Mouse (Mus musculus): Measurements from ENCODE around the gene Gm20388. TPM values are rescaled to one million over a fixed set of nuclear protein-coding genes. Genes with fewer than 3 reads are reported as not detected.
A peak's percentile ranks its signal among the peaks of the same experiment; 100 is the strongest.

Gene Gm20388
- total and polyA plus RNA-seq, 2 experiments from 2014 or later, result 51.3 TPM; not detected in 1

DNA sequence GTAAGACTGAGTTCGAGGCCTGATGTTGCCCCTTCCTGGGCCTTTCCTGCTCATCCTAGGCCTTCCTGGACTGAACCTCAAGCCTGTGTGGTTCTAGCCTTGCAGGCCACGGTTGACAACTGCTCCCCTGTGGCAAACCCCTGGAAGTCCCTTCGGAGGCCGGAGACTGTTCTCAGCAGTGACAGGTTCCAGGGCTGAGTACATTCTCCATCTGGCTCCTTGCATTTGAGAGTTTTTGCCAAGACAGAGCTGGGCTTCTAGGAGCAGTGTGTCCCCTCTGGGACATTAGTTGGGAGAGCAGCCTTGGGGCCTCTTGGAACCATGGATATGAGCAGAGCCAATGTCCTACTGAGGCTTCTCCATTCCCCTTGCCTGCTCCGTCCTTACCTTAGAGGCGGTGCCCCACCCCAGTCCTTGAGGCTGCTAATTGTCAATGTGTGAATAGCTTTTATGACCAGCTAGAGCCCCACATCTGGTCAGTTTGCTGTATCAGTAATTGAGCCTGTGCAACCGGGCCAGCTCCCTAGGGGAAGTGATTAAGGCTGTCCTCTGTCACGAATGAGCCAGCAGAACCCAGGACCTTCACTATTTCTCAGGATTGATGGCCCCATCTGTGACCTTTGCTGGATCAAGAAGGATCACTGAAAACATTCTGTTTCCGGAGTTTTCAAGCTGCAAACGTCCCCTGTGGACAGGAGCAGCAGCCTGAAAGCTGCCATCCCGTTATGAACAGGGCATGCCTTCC lies 607.2 kb downstream of the Gm20388 start:
- no peaks in the 10 kb centered on the region for H3K27me3 ChIP-seq (ENCODE audit: insufficient read depth, low read length)
- no peaks in the 10 kb centered on the region for H3K9me3 ChIP-seq (ENCODE audit: low read length)
- H3K4me1 ChIP-seq (ENCODE audit: insufficient read depth), result peaks cover 33% of the 10 kb centered on the region
- ATAC-seq (no peak), DNase-seq (no peak)
- H3K27ac ChIP-seq (ENCODE audit: low read depth, low read length), result peak overlapping the region; percentile 29; the same call in 1 of the 2 replicates
- H3K4me2 ChIP-seq (ENCODE audit: low read depth), result no peak overlapping the region
- WGBS, result 48% methylated on average over 11 of the region's 11 CpGs
- TF ChIP-seq CTCF (IDR thresholded peaks at IDR 0.05; ENCODE audit: low read depth), result no peak
- no peak overlapping the region for H3K9ac ChIP-seq
- no peak overlapping the region for H3K4me3 ChIP-seq (ENCODE audit: low read depth, low read length)
- no peaks in the 10 kb centered on the region for H3K36me3 ChIP-seq (ENCODE audit: insufficient read depth)

DNA sequence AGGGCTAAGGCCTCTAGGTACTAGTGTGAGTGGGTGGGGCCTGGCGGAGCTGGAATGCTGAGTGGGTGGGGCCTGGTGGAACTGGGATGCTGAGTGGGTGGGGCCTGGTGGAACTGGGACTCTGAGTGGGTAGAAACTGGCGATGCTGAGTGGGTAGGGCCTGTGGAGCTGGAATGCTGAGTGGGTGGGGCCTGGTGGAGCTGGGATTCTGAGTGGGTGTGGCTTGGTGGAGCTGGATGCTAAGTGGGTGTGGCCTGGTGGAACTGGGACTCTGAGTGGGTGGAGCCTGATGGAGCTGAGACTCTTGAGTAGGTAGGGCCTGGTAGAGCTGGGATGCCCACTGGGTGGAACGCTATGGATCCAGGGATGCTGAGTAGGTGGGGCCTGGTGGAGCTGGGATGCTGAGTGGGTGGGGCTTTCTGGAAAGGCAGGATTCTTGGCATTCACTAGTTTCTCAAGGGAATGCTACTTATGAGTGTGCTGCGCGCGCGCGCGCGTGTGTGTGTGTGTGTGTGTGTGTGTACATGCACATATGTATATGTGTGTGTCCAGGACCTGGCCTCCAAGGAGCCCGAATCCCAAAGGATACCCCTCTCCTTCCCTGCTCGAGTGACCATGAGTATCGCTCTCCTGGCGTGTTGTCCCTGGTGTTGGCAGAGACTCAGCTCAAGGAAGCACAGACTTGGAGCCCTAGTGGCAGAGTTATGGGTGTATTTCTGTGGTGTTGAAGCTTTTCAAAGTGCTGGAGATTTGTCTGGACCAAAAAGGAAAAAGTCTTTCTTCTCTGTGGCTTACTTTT lies 608.3 kb downstream of the Gm20388 start:
- Histone ChIP-seq H3K4me3 (ENCODE audit: low read depth, low read length) (no peak overlapping the region), H3K4me1 (ENCODE audit: insufficient read depth) (peaks cover 25% of the 10 kb centered on the region), H3K9me3 (ENCODE audit: low read length) (no peaks in the 10 kb centered on the region), H3K27me3 (ENCODE audit: insufficient read depth, low read length) (no peaks in the 10 kb centered on the region), H3K4me2 (ENCODE audit: low read depth) (no peak overlapping the region), H3K9ac (no peak overlapping the region), H3K36me3 (ENCODE audit: insufficient read depth) (no peaks in the 10 kb centered on the region), H3K27ac (ENCODE audit: low read depth, low read length) (no peak overlapping the region)
- peak; percentile 39; the same call in 1 of the 2 replicates for TF ChIP-seq CTCF (IDR thresholded peaks at IDR 0.05; ENCODE audit: low read depth)
- DNase-seq (no peak), ATAC-seq (no peak)
- 53% methylated on average over 14 of the region's 14 CpGs for WGBS

DNA sequence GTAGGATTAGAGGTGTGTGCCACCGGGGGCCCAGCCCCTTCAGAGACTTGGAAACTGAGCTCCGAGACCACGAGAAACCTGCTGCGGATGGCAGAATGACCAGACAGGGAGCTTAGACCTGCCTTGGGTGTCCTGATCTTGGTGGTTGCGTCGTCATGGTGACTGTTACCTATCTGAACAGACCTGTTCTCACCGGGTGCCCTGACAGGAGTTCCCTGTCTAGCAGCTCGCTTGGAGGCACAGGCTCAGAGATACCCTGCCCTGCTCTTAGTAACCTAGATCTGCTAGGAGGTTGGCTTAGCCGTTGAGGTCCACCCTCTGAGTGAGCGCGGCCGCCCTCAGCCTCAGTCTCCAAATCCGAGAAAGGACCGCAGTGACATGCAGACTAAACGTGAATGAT lies 609.6 kb downstream of the Gm20388 start:
- Histone ChIP-seq H3K36me3 (ENCODE audit: insufficient read depth) (no peaks in the 10 kb centered on the region), H3K9me3 (ENCODE audit: low read length) (no peaks in the 10 kb centered on the region), H3K4me1 (ENCODE audit: insufficient read depth) (peaks cover 20% of the 10 kb centered on the region), H3K27me3 (ENCODE audit: insufficient read depth, low read length) (no peaks in the 10 kb centered on the region), H3K9ac (peak overlapping the region; percentile 25; the same call in 1 of the 2 replicates), H3K4me3 (ENCODE audit: low read depth, low read length) (no peak overlapping the region), H3K4me2 (ENCODE audit: low read depth) (no peak overlapping the region), H3K27ac (ENCODE audit: low read depth, low read length) (peak overlapping the region; percentile 69)
- no peak for ATAC-seq
- 60% methylated on average over 15 of the region's 15 CpGs for WGBS
- DNase-seq, result no peak
- TF ChIP-seq CTCF (IDR thresholded peaks at IDR 0.05; ENCODE audit: low read depth), result no peak

DNA sequence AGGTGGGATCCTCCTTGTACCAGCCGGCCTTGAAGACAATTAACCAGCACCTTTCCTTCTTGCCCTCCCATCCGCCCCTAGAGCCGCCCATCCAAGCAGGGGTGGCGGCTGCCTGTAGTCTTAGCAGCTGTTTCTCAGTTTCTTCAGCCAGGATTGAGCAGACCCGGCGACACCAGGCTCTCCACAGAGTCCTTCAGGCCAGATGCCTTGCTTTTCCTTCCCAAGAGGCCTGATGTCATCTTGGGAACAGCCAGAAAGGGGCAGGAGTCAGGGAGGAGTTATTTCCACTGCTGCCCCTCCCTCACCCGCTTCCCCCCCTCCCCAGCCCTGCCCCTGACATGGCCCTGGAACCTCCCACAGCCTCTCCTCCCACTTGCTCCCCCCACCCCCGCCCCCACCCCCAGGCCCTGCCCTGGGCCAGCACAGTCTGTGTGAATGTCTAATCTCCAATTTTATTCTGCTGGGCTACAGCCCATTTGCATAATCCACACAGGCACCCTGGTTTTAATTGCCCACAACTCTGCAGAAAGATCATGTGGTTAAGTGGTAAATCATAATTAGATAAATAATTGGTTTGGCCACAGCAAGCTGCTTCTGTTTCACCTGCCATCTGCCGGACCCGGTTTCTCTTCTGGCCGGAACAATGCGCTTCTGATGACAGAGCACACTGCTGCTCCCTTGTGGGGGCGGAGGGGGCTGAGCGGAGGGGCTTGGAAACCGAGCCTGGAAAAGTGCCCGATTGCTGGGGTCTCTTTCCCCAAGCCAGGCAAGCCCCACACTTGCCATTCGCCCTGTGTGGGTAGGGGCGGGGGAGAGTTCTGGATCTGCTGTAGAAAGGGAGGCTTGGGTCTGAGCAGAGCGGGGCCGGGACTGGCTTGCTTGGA lies 610.3 kb downstream of the Gm20388 start:
- peak overlapping the region; percentile 25; the same call in 1 of the 2 replicates for H3K9ac ChIP-seq
- H3K36me3 ChIP-seq (ENCODE audit: insufficient read depth), result no peaks in the 10 kb centered on the region
- TF ChIP-seq CTCF (IDR thresholded peaks at IDR 0.05; ENCODE audit: low read depth), result peak; percentile 63
- WGBS, result 9% methylated on average over 18 of the region's 20 CpGs
- H3K27me3 ChIP-seq (ENCODE audit: insufficient read depth, low read length), result no peaks in the 10 kb centered on the region
- peak overlapping the region; percentile 17; the same call in 1 of the 2 replicates for H3K4me2 ChIP-seq (ENCODE audit: low read depth)
- H3K9me3 ChIP-seq (ENCODE audit: low read length), result no peaks in the 10 kb centered on the region
- ATAC-seq (peak; percentile 82), DNase-seq (peak; percentile 86)
- peaks cover 20% of the 10 kb centered on the region for H3K4me1 ChIP-seq (ENCODE audit: insufficient read depth)
- H3K4me3 ChIP-seq (ENCODE audit: low read depth, low read length), result no peak overlapping the region
- peak overlapping the region; percentile 69 for H3K27ac ChIP-seq (ENCODE audit: low read depth, low read length)

DNA sequence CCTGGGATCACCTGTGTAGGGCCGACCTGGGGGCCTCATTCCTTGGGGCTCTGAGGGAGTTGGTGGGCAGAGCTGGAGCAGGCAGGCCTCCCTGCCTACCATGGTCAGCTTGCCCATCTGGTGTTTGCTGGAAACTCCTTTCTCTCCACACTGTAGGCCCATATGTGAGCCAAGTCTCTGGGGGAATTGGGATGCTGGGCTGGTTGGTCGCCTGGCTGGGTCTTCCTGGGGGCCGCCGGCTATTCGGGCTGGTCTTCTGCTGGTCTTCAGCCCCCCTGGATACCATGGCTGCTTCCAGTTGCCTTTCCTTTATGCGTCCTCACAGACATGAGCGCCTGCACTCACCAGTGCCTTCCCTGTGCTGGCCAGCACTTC lies 610.9 kb downstream of the Gm20388 start:
- 0 out of 2 replicates have a peak overlapping the region, but pooled peaks have one; percentile 14 for H3K9ac ChIP-seq
- peaks cover 20% of the 10 kb centered on the region for H3K4me1 ChIP-seq (ENCODE audit: insufficient read depth)
- H3K27ac ChIP-seq (ENCODE audit: low read depth, low read length), result peak overlapping the region; percentile 69; the same call in 1 of the 2 replicates
- H3K36me3 ChIP-seq (ENCODE audit: insufficient read depth), result no peaks in the 10 kb centered on the region
- no peaks in the 10 kb centered on the region for H3K9me3 ChIP-seq (ENCODE audit: low read length)
- WGBS, result 29% methylated on average over 7 of the region's 7 CpGs
- no peaks in the 10 kb centered on the region for H3K27me3 ChIP-seq (ENCODE audit: insufficient read depth, low read length)
- TF ChIP-seq CTCF (IDR thresholded peaks at IDR 0.05; ENCODE audit: low read depth), result no peak
- no peak for DNase-seq
- peak overlapping the region; percentile 17; the same call in 1 of the 2 replicates for H3K4me2 ChIP-seq (ENCODE audit: low read depth)
- H3K4me3 ChIP-seq (ENCODE audit: low read depth, low read length), result no peak overlapping the region
- ATAC-seq, result peak; percentile 27

DNA sequence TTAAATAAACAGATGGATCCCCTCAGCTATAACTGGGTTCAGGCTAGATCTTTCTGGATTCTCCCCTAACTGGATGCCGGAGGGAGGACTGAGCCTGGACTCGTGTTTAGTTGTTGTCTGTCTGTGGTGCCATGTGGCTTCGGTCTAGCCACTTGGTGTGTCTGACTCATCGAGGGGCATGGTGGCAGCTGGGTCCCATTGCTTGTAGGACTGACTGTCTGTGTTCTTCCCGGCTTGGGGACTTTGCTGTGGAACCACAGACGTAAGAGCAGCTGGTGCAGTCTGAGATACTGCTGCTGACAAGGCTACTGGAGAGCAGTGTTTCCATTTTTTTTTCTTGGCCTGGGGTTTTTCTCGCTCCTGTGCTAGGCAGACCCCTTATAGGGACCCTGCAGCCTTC lies 613.0 kb downstream of the Gm20388 start:
- Histone ChIP-seq H3K4me2 (ENCODE audit: low read depth) (no peak overlapping the region), H3K4me3 (ENCODE audit: low read depth, low read length) (no peak overlapping the region), H3K4me1 (ENCODE audit: insufficient read depth) (peaks cover 17% of the 10 kb centered on the region), H3K9ac (no peak overlapping the region), H3K27me3 (ENCODE audit: insufficient read depth, low read length) (no peaks in the 10 kb centered on the region), H3K36me3 (ENCODE audit: insufficient read depth) (no peaks in the 10 kb centered on the region), H3K27ac (ENCODE audit: low read depth, low read length) (peak overlapping the region; percentile 6), H3K9me3 (ENCODE audit: low read length) (no peaks in the 10 kb centered on the region)
- no peak for DNase-seq
- WGBS, result 54% methylated on average over 7 of the region's 7 CpGs
- TF ChIP-seq CTCF (IDR thresholded peaks at IDR 0.05; ENCODE audit: low read depth), result no peak
- no peak for ATAC-seq

All from forebrain, postnatal 0 days (tissue).